Mouse (Mus musculus): ENCODE data around the gene Batf3.
"Not testable (repeated sequence)": the region's sequence is repeated elsewhere in the genome, so short reads cannot be mapped to it uniquely, and the experiment has no call there.

Batf3 gene

DNA sequence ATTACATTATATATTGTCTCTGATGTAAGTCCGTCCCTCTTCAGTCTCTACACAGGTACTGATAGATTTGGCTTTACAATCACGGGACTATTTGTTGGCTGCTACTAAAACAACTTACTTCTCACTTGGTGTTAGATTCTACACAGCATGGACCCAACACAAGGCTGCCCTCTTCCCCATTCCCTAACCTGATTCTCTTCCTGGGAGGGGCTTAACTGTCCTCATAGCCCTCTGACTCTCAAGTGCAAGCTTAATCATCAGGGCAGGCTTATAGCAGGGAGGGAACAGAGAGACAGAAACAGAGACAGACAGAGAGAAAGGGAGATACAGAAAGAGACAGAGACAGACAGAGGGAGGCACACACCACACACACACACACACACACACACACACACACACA lies 34.0 kb downstream of the Batf3 start:
- DNase-seq (ENCODE audit: low read depth, low spot score), result no peak

DNA sequence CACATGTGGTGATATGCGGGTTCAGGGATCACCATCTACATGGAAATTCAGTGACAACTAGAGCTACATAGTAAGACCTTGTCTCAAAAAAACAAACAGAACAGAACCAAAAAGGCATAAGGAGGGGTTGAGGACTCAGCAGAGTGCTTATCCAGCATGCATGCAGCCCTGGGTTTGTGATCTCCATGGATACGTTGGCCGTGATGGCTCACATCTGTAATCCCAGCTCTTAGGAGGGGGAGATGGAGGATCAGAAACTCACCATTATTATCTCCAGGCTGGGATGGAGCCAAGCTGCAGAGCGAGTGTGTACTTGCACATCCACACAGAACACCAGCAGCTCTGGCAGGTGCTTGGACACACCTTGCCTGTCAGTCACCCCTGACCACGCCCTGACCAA lies 34.6 kb downstream of the Batf3 start:
- DNase-seq (ENCODE audit: low read depth, low spot score), result peak; percentile 16

DNA sequence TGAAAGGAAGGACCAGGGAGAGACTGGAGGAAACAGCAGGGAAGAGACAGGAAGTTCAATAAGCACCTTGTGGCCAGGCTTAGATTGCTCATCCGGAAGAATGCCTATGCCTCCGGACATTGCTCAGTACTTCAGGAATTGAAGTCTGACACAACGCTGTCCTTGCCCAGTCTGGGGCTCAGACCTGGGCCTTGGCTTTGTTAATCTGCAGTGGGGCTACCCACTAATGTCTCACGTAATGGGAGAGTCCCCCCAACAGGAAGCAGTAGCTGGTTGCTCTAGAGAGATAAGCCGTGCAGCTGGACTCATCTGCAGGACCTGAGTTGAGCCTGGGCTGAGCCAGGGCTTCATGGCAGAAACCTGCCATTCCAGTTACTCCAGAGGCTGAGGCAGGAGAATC lies 35.3 kb downstream of the Batf3 start:
- no peak for DNase-seq (ENCODE audit: low read depth, low spot score)

DNA sequence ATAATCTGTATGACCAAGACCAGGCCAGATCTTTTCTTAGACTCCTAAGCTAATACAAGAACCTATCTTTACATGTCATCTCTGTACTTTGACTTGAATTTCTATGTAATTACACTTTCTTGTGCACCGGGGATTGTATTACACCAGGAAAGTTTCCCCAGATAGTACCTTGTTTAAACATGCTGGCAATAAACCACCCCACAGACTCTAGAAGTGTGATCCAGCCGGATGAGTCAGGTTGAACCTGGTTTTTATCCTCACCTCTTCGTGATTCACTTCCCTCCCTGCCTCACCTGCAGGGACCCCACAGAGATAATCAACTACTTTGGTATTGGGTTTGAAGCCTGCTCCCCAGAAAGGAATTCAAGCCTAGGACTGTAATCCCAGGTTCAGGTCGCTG lies 37.8 kb downstream of the Batf3 start:
- DNase-seq (ENCODE audit: low read depth, low spot score), result no peak

DNA sequence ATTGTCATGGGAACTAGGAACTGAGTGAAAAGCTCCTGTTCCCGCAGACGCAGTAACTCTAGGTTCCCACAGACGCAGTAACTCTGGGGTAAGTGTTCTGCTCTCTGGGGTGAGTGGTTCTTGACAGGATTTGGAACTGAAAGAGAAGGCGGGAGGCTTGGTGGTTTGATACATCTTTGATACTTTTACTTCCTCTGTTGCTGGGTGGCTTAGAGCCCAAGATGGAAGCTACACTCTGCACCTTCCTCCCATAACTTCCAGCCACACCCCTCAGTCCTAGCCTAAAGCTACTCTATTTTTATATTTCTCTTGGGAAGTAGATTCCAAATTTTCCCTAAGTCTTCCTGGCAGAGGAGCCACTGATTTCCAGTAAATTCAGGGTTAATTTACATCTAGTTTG lies 40.8 kb downstream of the Batf3 start:
- no peak for DNase-seq (ENCODE audit: low read depth, low spot score)

DNA sequence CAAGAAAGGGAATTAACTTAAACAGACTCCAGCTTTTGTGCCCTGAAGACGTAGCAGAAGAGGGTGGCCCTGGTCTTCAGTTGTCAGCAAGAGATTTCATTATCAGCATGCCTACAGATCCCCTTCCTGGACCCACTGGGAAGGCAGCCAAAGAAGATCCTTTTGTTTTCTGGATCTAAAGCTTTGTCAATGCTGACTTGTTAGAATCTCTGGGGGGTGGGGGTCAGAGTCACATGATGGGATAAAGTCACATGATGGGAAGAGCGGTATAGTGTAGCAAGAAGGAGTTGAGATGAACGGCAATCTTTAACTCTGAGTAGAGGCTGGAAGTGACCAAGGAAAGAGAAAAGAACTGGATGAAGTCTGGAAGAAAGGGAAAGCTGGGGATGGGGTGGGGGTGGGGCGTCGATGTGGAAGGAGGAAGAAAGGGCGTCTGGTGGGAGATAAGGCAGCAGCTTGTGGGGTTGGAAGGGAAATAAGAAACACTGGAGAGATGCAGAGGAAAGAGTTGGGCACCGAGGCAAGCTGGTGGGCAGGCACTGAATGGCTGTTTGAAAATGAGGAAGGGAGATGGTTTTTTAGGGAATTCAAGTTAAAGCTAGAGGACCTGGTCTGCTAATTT lies 41.3 kb downstream of the Batf3 start:
- DNase-seq (ENCODE audit: low read depth, low spot score), result no peak

DNA sequence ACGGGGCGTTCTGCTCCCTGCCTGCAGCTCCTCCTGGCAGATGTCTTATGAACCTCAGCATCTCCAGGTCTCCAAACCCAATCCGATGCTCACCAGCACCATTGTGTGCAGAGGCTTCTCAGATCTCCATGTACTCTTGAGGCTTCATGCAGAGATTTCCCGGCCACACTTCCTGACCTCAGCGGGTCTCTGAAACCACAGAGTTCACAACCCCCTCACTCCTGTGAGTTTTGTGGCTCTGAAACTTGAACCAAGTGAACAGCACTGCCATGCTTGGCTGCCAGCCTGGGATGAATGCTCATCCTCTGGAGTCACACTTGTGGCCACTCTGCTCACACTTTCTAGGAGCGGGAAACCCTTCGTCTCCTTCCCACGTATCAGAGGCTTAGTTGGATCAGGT lies 43.3 kb downstream of the Batf3 start:
- no peak for DNase-seq (ENCODE audit: low read depth, low spot score)

DNA sequence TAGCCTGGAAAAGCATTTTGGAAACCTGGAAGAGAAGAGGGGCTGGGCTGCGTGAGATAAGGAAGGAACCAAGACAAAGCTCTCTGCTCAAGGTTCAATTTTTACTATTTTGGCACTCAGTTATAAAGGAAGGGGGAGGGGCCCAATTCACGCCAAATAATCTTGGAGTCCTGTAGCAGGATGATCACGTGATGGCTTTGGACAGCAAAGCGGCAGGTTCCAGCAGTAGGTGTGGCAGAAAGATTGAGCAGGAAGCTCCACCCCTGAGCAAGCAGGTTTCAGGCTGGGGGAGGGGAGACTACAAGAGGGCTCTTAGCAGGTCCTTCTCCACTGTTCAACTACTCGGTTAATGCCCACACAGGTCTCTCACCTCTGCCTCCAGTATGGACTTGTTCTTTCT lies 51.8 kb downstream of the Batf3 start:
- DNase-seq (ENCODE audit: low read depth, low spot score), result not testable (repeated sequence)

DNA sequence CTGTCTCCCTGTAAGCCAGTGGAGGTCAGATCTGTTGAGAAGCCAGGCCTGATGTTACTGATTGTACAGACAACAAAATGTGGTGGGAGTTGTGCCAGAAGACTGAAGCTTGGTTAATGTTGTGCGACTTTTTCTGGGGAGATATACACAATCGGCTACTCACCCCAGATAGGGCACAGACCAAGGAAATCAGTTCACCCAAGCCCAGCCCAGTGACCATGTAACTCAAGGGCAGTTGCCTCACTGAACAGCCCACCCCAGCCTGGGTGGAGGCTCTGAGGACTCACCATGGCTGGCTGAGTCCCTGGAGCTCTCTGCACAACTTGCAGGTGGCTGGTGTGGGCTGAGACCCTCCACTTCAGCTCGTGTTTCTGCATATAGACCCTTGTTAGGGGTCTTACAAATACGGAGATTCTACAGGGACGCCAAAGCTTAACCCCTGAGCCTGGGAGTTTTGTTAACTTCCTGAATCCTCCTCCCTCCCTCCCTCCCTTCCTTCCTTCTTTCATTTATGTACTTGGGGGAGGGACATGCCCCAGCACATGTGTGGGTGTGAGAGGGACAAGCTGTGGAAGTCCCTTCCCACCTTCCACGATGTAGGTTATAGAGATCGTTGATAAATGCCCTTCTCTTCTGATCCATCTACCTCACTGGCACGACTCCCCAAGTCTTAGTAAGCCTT lies 53.4 kb downstream of the Batf3 start:
- DNase-seq (ENCODE audit: low read depth, low spot score), result no peak

DNA sequence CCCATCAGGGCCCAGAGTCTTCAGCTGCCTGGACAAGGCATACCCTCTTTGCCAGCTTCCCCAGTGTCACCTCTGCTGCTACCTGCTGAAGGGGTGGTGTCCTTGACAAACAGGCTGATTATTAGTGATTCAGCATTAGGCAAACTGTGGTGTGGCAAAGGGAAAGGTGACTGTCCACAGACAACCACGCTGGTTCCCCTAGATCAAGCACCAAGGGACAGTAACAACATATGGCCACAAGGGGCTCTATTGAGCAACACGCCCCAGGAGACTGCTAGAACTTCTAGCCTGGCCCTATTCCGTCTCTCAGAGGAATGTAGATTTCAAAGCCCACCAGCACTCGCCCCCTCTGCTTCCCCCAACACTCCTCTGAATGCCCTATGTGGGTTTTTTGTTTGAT lies 55.4 kb downstream of the Batf3 start:
- DNase-seq (ENCODE audit: low read depth, low spot score), result peak; percentile 49

DNA sequence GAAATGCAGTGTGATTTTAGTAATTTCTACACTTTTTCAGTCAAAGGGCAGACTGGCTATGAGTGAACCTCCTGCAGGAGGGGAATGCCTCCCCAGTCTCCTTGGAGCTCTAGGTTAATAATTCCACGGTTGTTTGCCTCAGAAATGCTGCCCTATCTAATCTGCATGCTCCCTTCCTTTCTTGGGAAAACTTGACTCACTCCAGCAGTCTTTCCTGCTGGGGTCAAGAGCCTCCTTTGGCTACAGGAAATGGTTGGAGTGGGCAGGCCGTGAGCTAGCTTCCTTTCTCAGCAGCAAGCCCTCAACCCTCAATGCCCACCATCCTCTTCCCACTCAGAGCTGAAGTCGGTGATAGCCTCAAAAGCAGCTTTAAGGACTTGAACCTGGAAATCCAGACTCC lies 56.7 kb downstream of the Batf3 start:
- DNase-seq (ENCODE audit: low read depth, low spot score), result no peak

All from brain, adult 2 months (tissue).